Mouse (Mus musculus): ENCODE results near the gene Hnrnpk. TPM values are rescaled to one million over a fixed set of nuclear protein-coding genes. Genes with fewer than 3 reads are reported as not detected.
A peak's percentile ranks its signal among the peaks of the same experiment; 100 is the strongest.
"Not testable (repeated sequence)": the region's sequence is repeated elsewhere in the genome, so short reads cannot be mapped to it uniquely, and the experiment has no call there.

Gene Hnrnpk
- total RNA-seq, 4 experiments from 2014 or later, result 203 to 256 (median 231) TPM

GRCm38 (mm10) chr13:58389324-58389951 is 13.7 kb downstream of the Hnrnpk start:
- DNase-seq (ENCODE audit: low spot score in 2 of 2), result no peak

GRCm38 (mm10) chr13:58388379-58388778 is 14.8 kb downstream of the Hnrnpk start:
- no peak for DNase-seq (ENCODE audit: low spot score in 2 of 2)

- peak; percentile 40 to 53 for DNase-seq (ENCODE audit: low spot score in 2 of 2)
Observed at GRCm38 (mm10) chr13:58387948-58388347, 15.2 kb downstream of the Hnrnpk start.

- DNase-seq (ENCODE audit: low spot score in 2 of 2), result no peak
Observed at GRCm38 (mm10) chr13:58385547-58385920, 17.6 kb downstream of the Hnrnpk start.

- peak; percentile 51 to 59 for DNase-seq (ENCODE audit: low spot score in 2 of 2)
Observed at GRCm38 (mm10) chr13:58384779-58385546, 18.2 kb downstream of the Hnrnpk start, which contains the start of gene 2210016F16Rik. TSS of gene 2210016F16Rik (minus strand) at chr13:58385225.

- DNase-seq (ENCODE audit: low spot score in 2 of 2), result no peak
Observed at GRCm38 (mm10) chr13:58384371-58384770, 18.8 kb downstream of the Hnrnpk start.

- no peak for DNase-seq (ENCODE audit: low spot score in 2 of 2)
Observed at GRCm38 (mm10) chr13:58373153-58373470, 30.0 kb downstream of the Hnrnpk start.

GRCm38 (mm10) chr13:58372278-58373152 is 30.6 kb downstream of the Hnrnpk start:
- no peak for DNase-seq (ENCODE audit: low spot score in 2 of 2)

GRCm38 (mm10) chr13:58368835-58369234 is 34.3 kb downstream of the Hnrnpk start:
- DNase-seq (ENCODE audit: low spot score in 2 of 2), result no peak

- DNase-seq (ENCODE audit: low spot score in 2 of 2), result no peak
Observed at GRCm38 (mm10) chr13:58367641-58368040, 35.5 kb downstream of the Hnrnpk start.

- no peak for DNase-seq (ENCODE audit: low spot score in 2 of 2)
Observed at GRCm38 (mm10) chr13:58366373-58366772, 36.8 kb downstream of the Hnrnpk start.

- not testable (repeated sequence) for DNase-seq (ENCODE audit: low spot score in 2 of 2)
Observed at GRCm38 (mm10) chr13:58365179-58365578, 38.0 kb downstream of the Hnrnpk start.

GRCm38 (mm10) chr13:58364353-58365175 is 38.6 kb downstream of the Hnrnpk start:
- no peak for DNase-seq (ENCODE audit: low spot score in 2 of 2)

GRCm38 (mm10) chr13:58359304-58359653 is 43.9 kb downstream of the Hnrnpk start:
- DNase-seq (ENCODE audit: low spot score in 2 of 2), result no peak

GRCm38 (mm10) chr13:58358629-58359303 is 44.4 kb downstream of the Hnrnpk start, which contains the start of gene Kif27:
TSS of gene Kif27 (minus strand) at chr13:58359122.
- peak; percentile 40 to 58 for DNase-seq (ENCODE audit: low spot score in 2 of 2)

- no peak for DNase-seq (ENCODE audit: low spot score in 2 of 2)
Observed at GRCm38 (mm10) chr13:58352996-58353395, 50.1 kb downstream of the Hnrnpk start.

GRCm38 (mm10) chr13:58350606-58351005 is 52.5 kb downstream of the Hnrnpk start:
- no peak for DNase-seq (ENCODE audit: low spot score in 2 of 2)

- DNase-seq (ENCODE audit: low spot score in 2 of 2), result no peak
Observed at GRCm38 (mm10) chr13:58344505-58344904, 58.6 kb downstream of the Hnrnpk start.
